Mouse (Mus musculus): ENCODE measurements around the gene Agbl4. TPM values are rescaled to one million over a fixed set of nuclear protein-coding genes. Genes with fewer than 3 reads are reported as not detected.

Gene Agbl4
- total and polyA plus RNA-seq, 3 experiments: not detected

GRCm38 (mm10) chr4:111671440-111671839, 1274.0 kb downstream of the Agbl4 start:
- in situ Hi-C loops (cut with MboI; ENCODE audit: low pct_ligation_motif_present, low pct_unique_long_range_greater_than_20kb, low sequenced_read_pairs) (no loop called here), dilution Hi-C loops (cut with MboI; ENCODE audit: extremely low pct_ligation_motif_present, extremely low pct_unique_long_range_greater_than_20kb, low sequenced_read_pairs) (no loop called here)
- no peak overlapping the region for H3K4me2 ChIP-seq (ENCODE audit: insufficient read depth, low read depth, poor library complexity, severe bottlenecking)
- no peaks in the 10 kb centered on the region for H3K27me3 ChIP-seq (replicated peaks)
- TF ChIP-seq PAX5 (IDR thresholded peaks at IDR 0.05; ENCODE audit: low read length): no peak
- no peak for TF ChIP-seq ZNF384 (IDR thresholded peaks at IDR 0.05; ENCODE audit: low read depth, low read length)
- TF ChIP-seq POLR2AphosphoS2 (IDR thresholded peaks at IDR 0.05; ENCODE audit: low read depth, low read length): no peak
- TF ChIP-seq GABPA (IDR thresholded peaks at IDR 0.05; ENCODE audit: insufficient replicate concordance, low read depth, low read length): no peak
- TF ChIP-seq MAZ (IDR thresholded peaks at IDR 0.05; ENCODE audit: low read depth, low read length): no peak
- TF ChIP-seq USF1 (IDR thresholded peaks at IDR 0.05; ENCODE audit: low read depth, low read length): no peak
- no peak for TF ChIP-seq POLR2A (IDR thresholded peaks at IDR 0.05; ENCODE audit: low read depth, low read length)
- TF ChIP-seq SIN3A (IDR thresholded peaks at IDR 0.05; ENCODE audit: low read length): no peak
- TF ChIP-seq RCOR1 (conservative IDR thresholded peaks at IDR 0.05; ENCODE audit: low read depth, low read length): no peak
- no peak for TF ChIP-seq TCF12 (IDR thresholded peaks at IDR 0.05; ENCODE audit: low read depth, low read length)
- no peak for TF ChIP-seq E2F4 (IDR thresholded peaks at IDR 0.05; ENCODE audit: insufficient replicate concordance, low read depth, low read length)
- no peaks in the 10 kb centered on the region for H3K79me2 ChIP-seq (replicated peaks; ENCODE audit: control insufficient read depth, extremely low read depth, insufficient read depth, poor library complexity, severe bottlenecking)
- no peaks in the 10 kb centered on the region for H3K36me3 ChIP-seq (replicated peaks in 1 of 2; ENCODE audit: control insufficient read depth in 1 of 2, insufficient read depth in 1 of 2, low read length in 1 of 2)
- no peaks in the 10 kb centered on the region for H3K4me1 ChIP-seq (ENCODE audit: control insufficient read depth in 1 of 2, insufficient read depth in 2 of 2)
- no peak overlapping the region for H3K9ac ChIP-seq (ENCODE audit: insufficient read depth, low read depth)
- H3K27ac ChIP-seq (ENCODE audit: insufficient read depth, low read depth): no peak overlapping the region
- no peak overlapping the region for H3K4me3 ChIP-seq (replicated peaks in 1 of 3; ENCODE audit: low read depth in 2 of 3, low read length in 2 of 3, poor library complexity in 1 of 3)
- H3K9me3 ChIP-seq (replicated peaks; ENCODE audit: low read length): no peaks in the 10 kb centered on the region
- no peak for DNase-seq (ENCODE audit: extremely low read depth)

GRCm38 (mm10) chr4:111673904-111674303, 1276.4 kb downstream of the Agbl4 start:
- Histone ChIP-seq H3K36me3 (replicated peaks in 1 of 2; ENCODE audit: control insufficient read depth in 1 of 2, insufficient read depth in 1 of 2, low read length in 1 of 2) (no peaks in the 10 kb centered on the region), H3K4me3 (replicated peaks in 1 of 3; ENCODE audit: low read depth in 2 of 3, low read length in 2 of 3, poor library complexity in 1 of 3) (no peak overlapping the region), H3K27ac (ENCODE audit: insufficient read depth, low read depth) (no peak overlapping the region), H3K9me3 (replicated peaks; ENCODE audit: low read length) (no peaks in the 10 kb centered on the region), H3K4me2 (ENCODE audit: insufficient read depth, low read depth, poor library complexity, severe bottlenecking) (no peak overlapping the region), H3K27me3 (replicated peaks) (no peaks in the 10 kb centered on the region), H3K79me2 (replicated peaks; ENCODE audit: control insufficient read depth, extremely low read depth, insufficient read depth, poor library complexity, severe bottlenecking) (no peaks in the 10 kb centered on the region), H3K4me1 (ENCODE audit: control insufficient read depth in 1 of 2, insufficient read depth in 2 of 2) (no peaks in the 10 kb centered on the region), H3K9ac (ENCODE audit: insufficient read depth, low read depth) (no peak overlapping the region)
- TF ChIP-seq RCOR1 (conservative IDR thresholded peaks at IDR 0.05; ENCODE audit: low read depth, low read length): no peak
- TF ChIP-seq RAD21 (IDR thresholded peaks at IDR 0.05; ENCODE audit: low read depth, low read length): no peak
- TF ChIP-seq POLR2AphosphoS2 (IDR thresholded peaks at IDR 0.05; ENCODE audit: low read depth, low read length): no peak
- TF ChIP-seq CTCF (conservative IDR thresholded peaks at IDR 0.05 in 1 of 2, IDR thresholded peaks at IDR 0.05 in 1 of 2; ENCODE audit: low read depth in 2 of 2, low read length in 2 of 2): no peak
- TF ChIP-seq MAX (IDR thresholded peaks at IDR 0.05; ENCODE audit: low read length): no peak
- no peak for TF ChIP-seq MAFK (IDR thresholded peaks at IDR 0.05; ENCODE audit: insufficient replicate concordance, low read length)
- no peak for TF ChIP-seq MAZ (IDR thresholded peaks at IDR 0.05; ENCODE audit: low read depth, low read length)
- TF ChIP-seq IRF4 (IDR thresholded peaks at IDR 0.05; ENCODE audit: low read depth, low read length): no peak
- no peak for TF ChIP-seq ZKSCAN1 (IDR thresholded peaks at IDR 0.05; ENCODE audit: borderline replicate concordance, low read depth, low read length)
- no peak for TF ChIP-seq UBTF (IDR thresholded peaks at IDR 0.05; ENCODE audit: low read depth, low read length)
- no peak for TF ChIP-seq BHLHE40 (IDR thresholded peaks at IDR 0.05; ENCODE audit: low read depth, low read length)
- no peak for TF ChIP-seq TBP (conservative IDR thresholded peaks at IDR 0.05; ENCODE audit: low read depth, low read length)
- no peak for TF ChIP-seq TCF12 (IDR thresholded peaks at IDR 0.05; ENCODE audit: low read depth, low read length)
- no peak for TF ChIP-seq ETS1 (conservative IDR thresholded peaks at IDR 0.05; ENCODE audit: low read depth, low read length)
- TF ChIP-seq EP300 (IDR thresholded peaks at IDR 0.05; ENCODE audit: low read length): no peak
- TF ChIP-seq NRF1 (IDR thresholded peaks at IDR 0.05; ENCODE audit: low read depth, low read length): no peak
- TF ChIP-seq NELFE (IDR thresholded peaks at IDR 0.05; ENCODE audit: low read depth, low read length): no peak
- TF ChIP-seq POLR2A (IDR thresholded peaks at IDR 0.05; ENCODE audit: low read depth, low read length): no peak
- no peak for TF ChIP-seq ZNF384 (IDR thresholded peaks at IDR 0.05; ENCODE audit: low read depth, low read length)
- dilution Hi-C loops (cut with MboI; ENCODE audit: extremely low pct_ligation_motif_present, extremely low pct_unique_long_range_greater_than_20kb, low sequenced_read_pairs): no loop called here
- no peak for DNase-seq (ENCODE audit: extremely low read depth)
- in situ Hi-C loops (cut with MboI; ENCODE audit: low pct_ligation_motif_present, low pct_unique_long_range_greater_than_20kb, low sequenced_read_pairs): no loop called here
